Mouse (Mus musculus): Measurements from ENCODE around the gene Gsdmc3.

DNA sequence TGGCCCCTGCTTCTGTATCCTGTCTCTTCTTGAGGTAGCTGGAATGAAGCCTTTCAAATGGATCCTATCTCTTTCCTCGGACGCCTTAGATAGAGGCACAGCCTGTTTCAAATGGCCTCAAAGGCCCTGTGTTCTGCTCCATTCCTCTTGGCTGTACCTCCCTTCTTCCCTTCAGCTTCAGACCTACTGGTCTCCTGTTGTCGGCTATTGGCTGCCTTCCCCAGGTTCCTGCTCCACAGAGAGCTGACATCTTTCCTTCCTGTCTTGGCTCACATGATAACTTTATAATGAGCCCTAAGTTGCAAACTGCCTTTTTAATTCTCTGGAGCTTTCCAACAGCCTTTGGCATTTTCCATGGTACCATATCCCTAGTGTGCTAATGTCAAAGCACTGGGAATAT lies 47.8 kb upstream of the Gsdmc3 start:
- no peak for TF ChIP-seq CTCF (IDR thresholded peaks at IDR 0.05; ENCODE audit: low read depth)
- no peak for TF ChIP-seq EP300 (optimal IDR thresholded peaks at IDR 0.05)

All from stomach, postnatal 0 days (tissue).